Mouse (Mus musculus): Measurements from ENCODE around the gene Orc3. TPM values are rescaled to one million over a fixed set of nuclear protein-coding genes. Genes with fewer than 3 reads are reported as not detected.
"Not testable (repeated sequence)": the region's sequence is repeated elsewhere in the genome, so short reads cannot be mapped to it uniquely, and the experiment has no call there.

The Orc3 gene
- total and polyA plus RNA-seq, 3 experiments = 48.0 to 74.2 TPM; not detected in 1

DNA sequence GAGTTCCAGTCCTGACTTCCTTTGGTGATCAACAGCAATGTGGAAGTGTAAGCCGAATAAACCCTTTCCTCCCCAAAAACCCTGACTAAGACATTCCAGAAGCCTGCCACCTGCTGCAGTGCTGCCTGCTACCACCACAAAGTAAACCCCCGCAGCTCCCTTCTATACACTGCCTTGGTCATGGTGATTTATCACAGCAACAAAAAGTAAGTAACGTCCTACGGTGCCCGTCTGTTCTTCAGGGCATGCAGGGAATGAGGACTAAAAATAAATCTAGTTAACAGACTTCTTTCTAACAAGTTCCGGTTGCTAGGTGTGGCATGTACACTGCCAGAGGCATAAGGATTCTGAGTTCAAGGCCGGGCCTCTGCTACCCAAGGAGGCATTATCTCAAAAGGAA lies 32.8 kb downstream of the Orc3 start:
- TF ChIP-seq USF2 (IDR thresholded peaks at IDR 0.05; ENCODE audit: borderline replicate concordance in 1 of 2, insufficient read depth in 1 of 2, low read depth in 1 of 2, low read length in 2 of 2) = no peak
- no peak for TF ChIP-seq MYC (IDR thresholded peaks at IDR 0.05; ENCODE audit: low read depth, low read length)
- no peak for TF ChIP-seq RAD21 (IDR thresholded peaks at IDR 0.05; ENCODE audit: low read depth, low read length)
- TF ChIP-seq BHLHE40 (IDR thresholded peaks at IDR 0.05; ENCODE audit: borderline replicate concordance, low read depth, low read length) = no peak
- TF ChIP-seq ETS1 (IDR thresholded peaks at IDR 0.05; ENCODE audit: low read depth, low read length) = no peak
- no peak for TF ChIP-seq HCFC1 (IDR thresholded peaks at IDR 0.05; ENCODE audit: low read depth, low read length)
- no peak for TF ChIP-seq ZNF384 (IDR thresholded peaks at IDR 0.05; ENCODE audit: low read depth, low read length)
- TF ChIP-seq ELF1 (IDR thresholded peaks at IDR 0.05; ENCODE audit: low read depth, low read length) = no peak
- no peak for TF ChIP-seq UBTF (IDR thresholded peaks at IDR 0.05; ENCODE audit: borderline replicate concordance, insufficient read depth, low read depth, low read length)
- no peak overlapping the region for H3K4me3 ChIP-seq (ENCODE audit: control insufficient read depth in 1 of 2, insufficient read depth in 1 of 2, low read depth in 2 of 2, low read length in 2 of 2)
- no peak for DNase-seq (ENCODE audit: low read depth, low spot score)
- H3K27ac ChIP-seq (ENCODE audit: control insufficient read depth, low read depth, low read length) = no peak overlapping the region
- no peaks in the 10 kb centered on the region for H3K27me3 ChIP-seq (ENCODE audit: control insufficient read depth in 1 of 2, insufficient read depth in 2 of 2, low read length in 2 of 2)
- H3K4me1 ChIP-seq (ENCODE audit: control insufficient read depth in 1 of 2, insufficient read depth in 2 of 2, low read length in 2 of 2) = no peaks in the 10 kb centered on the region
- no peak overlapping the region for H3K9ac ChIP-seq (ENCODE audit: control insufficient read depth, low read depth, low read length, poor library complexity, severe bottlenecking)
- no peaks in the 10 kb centered on the region for H3K79me2 ChIP-seq (ENCODE audit: control insufficient read depth, insufficient read depth, low read length, poor library complexity)
- H3K36me3 ChIP-seq (ENCODE audit: control insufficient read depth in 1 of 2, insufficient read depth in 2 of 2, low read length in 2 of 2) = peaks cover 0 to 13% of the 10 kb centered on the region in 2 experiments; a peak in 2 of 4 replicates
- H3K9me3 ChIP-seq (replicated peaks; ENCODE audit: insufficient read depth, low read length) = no peaks in the 10 kb centered on the region

DNA sequence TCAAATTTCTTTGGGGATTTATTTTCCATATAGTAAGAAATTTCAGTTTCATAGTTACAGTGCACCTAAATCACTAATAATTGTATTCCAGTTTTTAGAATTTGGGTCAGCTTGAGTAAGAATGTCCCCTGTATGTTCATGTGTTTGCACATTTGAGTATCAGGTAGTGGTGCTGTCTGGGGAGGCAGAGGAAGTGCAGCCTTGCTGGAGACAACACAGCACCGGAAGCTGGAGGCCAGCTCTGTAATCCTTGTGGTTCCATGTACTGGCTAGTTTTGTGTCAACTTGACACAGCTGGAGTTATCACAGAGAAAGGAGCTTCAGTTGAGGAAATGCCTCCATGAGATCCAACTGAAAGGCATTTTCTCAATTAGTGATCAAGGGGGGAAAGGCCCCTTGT lies 33.3 kb downstream of the Orc3 start:
- not testable (repeated sequence) for H3K9me3 ChIP-seq (replicated peaks; ENCODE audit: insufficient read depth, low read length); DNase-seq (ENCODE audit: low read depth, low spot score); H3K4me1 ChIP-seq (ENCODE audit: control insufficient read depth in 1 of 2, insufficient read depth in 2 of 2, low read length in 2 of 2); H3K4me3 ChIP-seq (ENCODE audit: control insufficient read depth in 1 of 2, insufficient read depth in 1 of 2, low read depth in 2 of 2, low read length in 2 of 2); H3K27ac ChIP-seq (ENCODE audit: control insufficient read depth, low read depth, low read length); H3K9ac ChIP-seq (ENCODE audit: control insufficient read depth, low read depth, low read length, poor library complexity, severe bottlenecking); H3K79me2 ChIP-seq (ENCODE audit: control insufficient read depth, insufficient read depth, low read length, poor library complexity); H3K27me3 ChIP-seq (ENCODE audit: control insufficient read depth in 1 of 2, insufficient read depth in 2 of 2, low read length in 2 of 2)
- H3K36me3 ChIP-seq (ENCODE audit: control insufficient read depth in 1 of 2, insufficient read depth in 2 of 2, low read length in 2 of 2) = peaks cover 0 to 13% of the 10 kb centered on the region in 2 experiments; a peak in 2 of 4 replicates

DNA sequence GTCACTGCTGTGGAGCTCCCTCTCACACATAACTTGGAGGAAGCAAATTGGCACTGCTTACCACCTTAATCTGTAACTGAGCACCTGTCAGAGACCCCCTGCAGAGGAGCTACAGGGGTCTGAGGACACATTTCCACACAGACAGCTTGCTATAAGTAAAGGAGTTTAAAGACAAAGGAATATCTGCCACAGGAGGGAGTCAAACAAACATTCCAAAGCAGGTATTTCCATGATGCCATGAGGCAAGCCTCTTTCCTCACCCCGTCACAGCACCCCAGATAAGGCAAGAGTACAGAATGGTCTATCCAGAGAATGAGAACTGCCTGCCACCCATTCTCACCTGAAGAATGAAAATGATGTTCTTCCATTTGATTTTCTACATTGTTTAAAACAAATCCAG lies 35.5 kb downstream of the Orc3 start:
- H3K27ac ChIP-seq (ENCODE audit: control insufficient read depth, low read depth, low read length) = no peak overlapping the region
- no peaks in the 10 kb centered on the region for H3K4me1 ChIP-seq (ENCODE audit: control insufficient read depth in 1 of 2, insufficient read depth in 2 of 2, low read length in 2 of 2)
- no peak for TF ChIP-seq CHD2 (IDR thresholded peaks at IDR 0.05; ENCODE audit: low read length)
- TF ChIP-seq MYC (IDR thresholded peaks at IDR 0.05; ENCODE audit: low read depth, low read length) = no peak
- H3K9ac ChIP-seq (ENCODE audit: control insufficient read depth, low read depth, low read length, poor library complexity, severe bottlenecking) = no peak overlapping the region
- no peak for DNase-seq (ENCODE audit: low read depth, low spot score)
- no peak overlapping the region for H3K4me3 ChIP-seq (ENCODE audit: control insufficient read depth in 1 of 2, insufficient read depth in 1 of 2, low read depth in 2 of 2, low read length in 2 of 2)
- peaks cover 0 to 23% of the 10 kb centered on the region in 2 experiments; a peak in 2 of 4 replicates for H3K36me3 ChIP-seq (ENCODE audit: control insufficient read depth in 1 of 2, insufficient read depth in 2 of 2, low read length in 2 of 2)
- no peaks in the 10 kb centered on the region for H3K27me3 ChIP-seq (ENCODE audit: control insufficient read depth in 1 of 2, insufficient read depth in 2 of 2, low read length in 2 of 2)
- H3K9me3 ChIP-seq (replicated peaks; ENCODE audit: insufficient read depth, low read length) = no peaks in the 10 kb centered on the region
- no peaks in the 10 kb centered on the region for H3K79me2 ChIP-seq (ENCODE audit: control insufficient read depth, insufficient read depth, low read length, poor library complexity)
